Mouse (Mus musculus): ENCODE measurements around the gene 1810037I17Rik.
"Not testable (repeated sequence)": the region's sequence is repeated elsewhere in the genome, so short reads cannot be mapped to it uniquely, and the experiment has no call there.

The 1810037I17Rik gene

DNA sequence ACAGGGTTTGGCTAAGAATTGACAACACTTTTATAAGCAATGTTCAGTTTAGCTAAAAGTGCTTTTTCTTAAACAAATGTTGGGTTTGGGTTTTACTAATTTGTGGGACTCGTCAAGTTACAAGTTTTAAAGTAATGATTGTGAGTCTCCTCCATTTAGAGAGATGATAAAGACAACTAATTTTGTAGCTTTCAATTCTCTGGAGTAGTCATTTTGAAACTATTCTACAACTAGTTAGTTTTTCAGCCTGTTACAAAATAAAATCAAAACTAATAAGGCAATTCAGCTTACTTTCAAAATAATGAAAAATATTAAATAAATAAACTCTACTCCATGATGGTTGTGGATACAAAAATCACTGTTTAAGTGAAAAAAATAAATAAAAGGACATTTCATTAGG lies 8.5 kb downstream of the 1810037I17Rik start:
- no peak for DNase-seq (ENCODE audit: extremely low spot score, low spot score)

DNA sequence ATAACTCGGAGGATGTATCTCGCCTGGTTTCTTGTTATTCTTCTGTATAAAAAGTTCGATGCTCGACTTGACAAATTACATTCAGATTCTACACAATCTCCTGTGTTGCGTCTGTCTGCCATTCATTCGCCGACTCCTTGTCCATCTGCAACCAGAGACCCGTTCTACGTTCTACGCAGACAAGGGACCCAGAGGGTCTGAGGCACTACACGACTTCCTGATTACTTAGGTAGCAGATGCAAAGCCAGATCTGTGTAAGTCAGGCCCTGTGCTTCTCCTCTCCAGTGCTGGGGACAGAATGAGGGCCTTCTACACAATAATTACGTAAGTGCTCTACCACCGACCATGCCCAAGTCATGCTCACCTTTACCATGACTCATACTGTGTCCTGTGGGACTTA lies 13.2 kb downstream of the 1810037I17Rik start:
- not testable (repeated sequence) for DNase-seq (ENCODE audit: extremely low spot score, low spot score)

DNA sequence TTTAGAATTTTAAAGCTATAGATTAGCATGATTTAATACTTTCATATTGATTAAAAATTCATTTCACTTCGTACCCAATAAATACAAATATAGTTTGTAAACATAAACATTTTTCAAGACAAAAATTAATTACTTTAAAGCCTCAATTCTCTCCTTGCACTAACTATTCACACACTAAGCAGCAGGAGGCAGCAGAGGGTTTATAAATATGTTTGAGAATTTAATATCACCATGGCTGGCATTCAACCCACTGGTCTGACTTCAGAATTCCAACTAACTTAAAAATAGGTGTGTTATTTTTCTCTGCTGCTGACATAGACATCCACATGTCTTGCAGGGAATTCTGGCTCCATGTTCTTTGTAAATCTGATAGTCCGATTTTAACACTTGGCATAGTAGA lies 15.2 kb downstream of the 1810037I17Rik start:
- DNase-seq (ENCODE audit: extremely low spot score, low spot score), result no peak

DNA sequence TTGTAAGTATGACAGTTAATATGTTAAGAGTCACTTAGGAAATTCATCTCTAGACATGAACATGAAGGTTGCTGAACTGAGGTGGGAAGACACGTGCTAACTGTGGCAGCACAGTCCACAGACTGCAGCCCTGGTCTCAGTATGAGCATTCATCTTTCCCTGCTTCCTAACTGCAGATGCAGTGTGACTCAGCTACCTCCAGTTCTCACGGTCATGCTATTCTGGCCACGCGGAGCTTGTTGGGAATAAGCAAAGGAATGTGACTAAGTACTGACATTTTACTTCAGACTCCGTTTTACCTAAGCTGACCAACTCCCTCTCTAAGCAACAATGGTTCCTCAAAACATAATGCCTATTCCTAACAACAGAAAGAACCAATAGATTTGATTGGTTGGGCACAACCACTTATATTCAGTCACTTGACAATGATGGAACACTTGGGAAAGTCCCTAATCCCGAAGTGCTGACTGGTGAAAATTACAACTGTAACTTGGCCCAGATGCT lies 19.4 kb downstream of the 1810037I17Rik start:
- no peak for DNase-seq (ENCODE audit: extremely low spot score, low spot score)

DNA sequence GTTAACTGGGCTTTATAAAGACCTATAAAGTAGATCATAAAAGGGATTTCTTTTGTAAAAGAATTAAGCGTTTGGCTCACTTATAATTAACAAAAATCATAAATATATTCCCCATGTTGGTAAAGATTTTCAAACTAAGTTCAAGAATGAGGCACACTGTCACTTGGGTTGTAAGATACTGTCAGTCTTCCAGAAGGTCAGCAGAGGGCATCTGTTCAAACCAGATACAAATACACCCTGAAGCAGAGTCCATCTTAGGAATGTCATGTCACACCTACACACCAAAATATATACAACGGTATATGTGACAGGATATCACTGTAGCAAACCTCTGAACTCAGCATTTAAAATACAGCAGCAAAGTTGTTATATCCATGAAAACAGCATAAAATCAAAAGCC lies 26.1 kb downstream of the 1810037I17Rik start:
- DNase-seq (ENCODE audit: extremely low spot score, low spot score), result no peak

DNA sequence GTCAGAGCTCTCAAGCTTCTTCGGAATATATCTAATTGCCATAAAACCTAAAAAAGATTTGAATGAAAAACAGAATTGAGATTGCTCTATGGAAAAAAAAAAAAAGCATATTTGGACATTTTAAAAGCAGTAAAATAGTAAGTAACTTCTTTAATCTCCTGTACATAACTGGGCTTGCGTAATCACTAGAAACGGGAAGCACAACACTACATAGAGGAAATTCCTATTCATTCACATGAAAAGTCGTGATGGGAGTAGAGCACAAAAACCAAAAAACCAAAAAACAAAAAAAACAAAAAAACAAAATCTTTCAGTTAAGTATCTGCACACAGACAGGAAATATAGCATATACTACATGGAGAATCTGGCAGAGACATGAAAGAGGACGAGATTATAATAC lies 40.3 kb downstream of the 1810037I17Rik start:
- no peak for DNase-seq (ENCODE audit: extremely low spot score, low spot score)

DNA sequence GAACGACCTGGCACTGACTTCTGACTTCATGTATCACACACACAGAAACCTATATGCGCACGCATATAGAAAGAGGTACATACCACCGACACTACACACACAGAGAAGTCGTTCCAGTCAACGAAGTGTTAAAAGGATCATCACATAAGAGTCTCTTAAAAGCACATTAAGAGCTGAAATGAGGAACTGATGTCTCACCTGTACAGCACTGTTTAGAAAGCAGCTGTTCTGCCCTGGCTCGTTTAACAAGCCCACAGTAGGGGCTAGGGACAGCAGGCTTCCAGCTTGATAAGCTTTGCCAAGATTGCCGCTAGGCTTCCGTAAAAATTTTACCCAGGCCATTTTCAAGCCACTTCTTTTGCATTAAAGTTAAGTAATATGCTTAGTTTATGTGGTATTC lies 44.4 kb downstream of the 1810037I17Rik start:
- no peak for DNase-seq (ENCODE audit: extremely low spot score, low spot score)

DNA sequence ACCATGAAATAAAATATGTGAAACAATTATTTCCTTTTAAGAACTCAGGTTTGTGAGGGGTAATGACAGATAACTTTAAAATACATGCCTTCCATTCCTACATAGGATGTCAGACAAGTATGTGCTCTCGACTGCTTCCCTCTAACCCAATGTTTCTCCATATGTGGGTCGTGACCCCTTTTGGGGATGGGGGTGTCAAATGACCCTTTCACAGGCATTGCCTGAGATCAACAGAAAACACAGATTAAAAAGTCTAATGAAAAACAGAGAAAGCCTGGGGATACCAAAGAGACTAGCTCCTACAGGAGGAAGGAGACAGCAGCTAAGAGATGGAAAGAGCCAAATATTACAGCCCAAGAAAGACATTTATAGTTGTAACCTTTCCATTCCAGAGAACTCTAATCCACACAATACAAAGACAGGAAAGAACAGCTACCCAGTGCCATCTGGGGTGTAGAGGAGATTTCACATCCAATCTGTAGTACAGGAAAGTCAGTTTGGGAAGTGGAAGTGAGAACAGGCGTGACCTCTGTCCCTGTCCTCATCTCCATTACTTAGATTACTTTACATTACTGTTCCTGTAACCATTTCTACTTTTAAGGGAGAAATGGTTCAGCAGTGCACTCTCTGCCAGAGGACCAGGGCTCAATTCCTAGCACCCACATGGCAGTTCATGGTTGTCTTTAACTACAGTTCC lies 48.3 kb downstream of the 1810037I17Rik start:
- DNase-seq (ENCODE audit: extremely low spot score, low spot score), result no peak

DNA sequence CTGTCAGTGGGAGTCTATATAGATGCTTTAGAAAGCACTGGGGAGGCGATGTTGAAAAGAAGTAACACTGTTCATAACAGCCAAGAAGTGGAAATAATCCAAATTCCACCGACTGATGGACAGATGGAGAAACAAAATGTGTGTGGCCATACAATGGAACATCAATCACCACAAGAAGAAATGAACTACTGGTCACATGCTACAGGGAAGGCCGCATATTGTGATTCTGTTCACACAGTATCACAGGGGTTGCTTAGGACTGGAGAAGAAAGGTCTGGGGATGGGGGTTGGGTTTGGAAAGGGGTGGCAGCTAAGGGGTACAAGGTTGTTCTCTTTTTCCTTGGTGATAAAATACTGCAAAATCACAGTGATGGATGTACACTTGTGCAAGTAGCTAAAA lies 50.8 kb downstream of the 1810037I17Rik start:
- no peak for DNase-seq (ENCODE audit: extremely low spot score, low spot score)

DNA sequence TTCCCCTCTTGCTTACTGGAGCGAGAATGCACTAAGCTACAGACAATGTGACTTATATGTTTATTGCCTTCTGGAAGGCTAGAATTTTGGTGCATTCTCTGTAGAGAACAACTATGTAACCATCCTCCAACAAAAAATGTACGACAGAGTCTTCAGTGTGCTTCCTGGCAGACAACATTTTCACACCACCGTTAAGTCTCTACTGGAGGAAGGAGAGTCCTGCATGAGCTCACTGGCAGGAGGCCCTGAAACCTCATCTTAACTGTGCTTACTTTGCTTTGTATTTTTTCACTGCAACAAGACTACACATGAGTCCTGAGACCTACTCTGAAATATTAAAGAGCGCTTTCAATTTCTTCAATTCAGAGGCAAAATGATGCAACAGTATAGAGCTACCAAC lies 51.4 kb downstream of the 1810037I17Rik start:
- no peak for DNase-seq (ENCODE audit: extremely low spot score, low spot score)
